Mouse (Mus musculus): Measurements from ENCODE around the gene Vav2. TPM values are rescaled to one million over a fixed set of nuclear protein-coding genes. Genes with fewer than 3 reads are reported as not detected.

Gene Vav2
- total RNA-seq, 1 experiment: 17.4 TPM

DNA sequence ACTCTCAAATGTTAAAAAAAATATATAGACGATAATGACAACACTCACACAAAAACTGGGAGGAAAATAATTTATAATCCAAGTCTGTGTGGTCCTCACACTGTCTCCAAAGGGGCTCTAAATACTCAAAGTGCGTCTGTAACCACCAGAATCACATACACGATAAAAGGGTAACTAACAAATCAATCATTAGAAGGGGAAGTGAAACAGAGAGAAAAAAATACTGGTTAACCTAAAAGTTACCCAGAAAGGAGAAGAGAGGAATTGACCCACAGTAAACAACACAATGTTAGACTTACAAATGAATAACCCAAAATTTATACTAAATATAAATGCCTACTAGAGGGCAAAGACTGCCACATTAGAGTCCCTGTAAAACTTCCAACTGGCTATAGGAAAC, 161.0 kb downstream of the Vav2 start:
- no peaks in the 10 kb centered on the region for H3K9me3 ChIP-seq (ENCODE audit: control insufficient read depth, insufficient read depth, low read depth, low read length)
- no peak overlapping the region for H3K27ac ChIP-seq (ENCODE audit: insufficient read depth, low read depth, low read length, poor library complexity, severe bottlenecking)
- in situ Hi-C loops (cut with MboI; ENCODE audit: low sequenced_read_pairs in 2 of 2, unreplicated experiment in 2 of 2): no loop called here
- H3K9ac ChIP-seq (ENCODE audit: insufficient read depth, low read depth, low read length, poor library complexity, severe bottlenecking): no peak overlapping the region
- DNase-seq (ENCODE audit: low read depth, low spot score): no peak
- peaks cover 3% of the 10 kb centered on the region; the same call in 1 of the 2 replicates for H3K36me3 ChIP-seq (ENCODE audit: control insufficient read depth, insufficient read depth, low read length, poor library complexity, severe bottlenecking)
- no peak for TF ChIP-seq HCFC1 (IDR thresholded peaks at IDR 0.05; ENCODE audit: borderline replicate concordance, insufficient read depth, low read length)
- TF ChIP-seq MAFK (IDR thresholded peaks at IDR 0.05; ENCODE audit: insufficient read depth, low read depth, low read length): no peak
- no peak for TF ChIP-seq ZC3H11A (IDR thresholded peaks at IDR 0.05; ENCODE audit: borderline replicate concordance, low read depth, low read length)
- TF ChIP-seq ZNF384 (IDR thresholded peaks at IDR 0.05; ENCODE audit: low read depth, low read length): no peak
- no peak for TF ChIP-seq CHD2 (IDR thresholded peaks at IDR 0.05; ENCODE audit: low read depth, low read length)
- H3K4me3 ChIP-seq (ENCODE audit: insufficient read depth in 1 of 2, low read depth in 1 of 2, low read length in 2 of 2, poor library complexity in 1 of 2, severe bottlenecking in 1 of 2): no peak overlapping the region
- no peaks in the 10 kb centered on the region for H3K4me1 ChIP-seq (ENCODE audit: control insufficient read depth in 2 of 2, insufficient read depth in 2 of 2, low read length in 2 of 2, poor library complexity in 1 of 2)

DNA sequence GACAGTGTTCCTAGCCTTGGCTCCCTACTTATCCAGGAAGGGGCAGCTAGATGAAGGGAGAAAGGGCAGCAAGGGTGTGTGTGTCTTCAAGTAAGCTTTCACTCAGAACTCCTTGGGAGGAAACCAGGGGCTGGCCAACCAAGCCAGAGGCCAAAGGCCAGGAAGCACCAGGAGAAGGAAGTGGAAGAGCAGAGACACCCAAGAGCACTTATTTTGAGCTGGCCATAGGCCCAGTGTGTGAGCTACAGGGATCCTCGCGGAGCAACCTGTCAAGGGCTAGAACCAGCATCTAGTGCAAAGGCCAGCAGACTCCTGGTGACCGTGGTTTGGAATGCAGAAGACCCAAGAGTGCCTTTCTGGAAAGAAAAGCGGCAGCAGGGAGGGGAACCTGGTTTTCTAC, 163.8 kb downstream of the Vav2 start:
- in situ Hi-C loops (cut with MboI; ENCODE audit: low sequenced_read_pairs in 2 of 2, unreplicated experiment in 2 of 2): no loop called here
- TF ChIP-seq ZNF384 (IDR thresholded peaks at IDR 0.05; ENCODE audit: low read depth, low read length) (no peak), HCFC1 (IDR thresholded peaks at IDR 0.05; ENCODE audit: borderline replicate concordance, insufficient read depth, low read length) (no peak), CHD2 (IDR thresholded peaks at IDR 0.05; ENCODE audit: low read depth, low read length) (no peak), MAFK (IDR thresholded peaks at IDR 0.05; ENCODE audit: insufficient read depth, low read depth, low read length) (no peak), ZC3H11A (IDR thresholded peaks at IDR 0.05; ENCODE audit: borderline replicate concordance, low read depth, low read length) (no peak)
- H3K36me3 ChIP-seq (ENCODE audit: control insufficient read depth, insufficient read depth, low read length, poor library complexity, severe bottlenecking): peaks cover 3% of the 10 kb centered on the region; the same call in 1 of the 2 replicates

DNA sequence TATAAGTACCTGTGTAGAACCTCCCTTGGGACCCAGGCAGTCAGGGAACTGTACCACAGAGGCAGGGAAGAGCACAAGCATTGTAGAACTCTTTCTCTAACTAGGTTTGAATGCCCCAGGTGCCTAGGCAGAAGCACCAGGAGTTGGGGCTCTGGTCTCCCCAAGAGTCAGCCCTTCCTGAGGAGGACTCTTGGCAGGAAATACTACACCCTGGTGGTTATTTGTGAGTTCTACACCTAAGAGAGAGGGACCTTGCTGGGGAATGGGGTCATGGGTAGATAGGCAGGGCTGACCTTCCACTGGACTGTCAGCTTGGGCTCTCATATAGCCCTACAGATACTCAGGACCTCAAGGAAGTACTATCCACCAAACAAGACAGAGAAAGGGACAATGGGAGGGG, 175.4 kb downstream of the Vav2 start:
- TF ChIP-seq MAFK (IDR thresholded peaks at IDR 0.05; ENCODE audit: insufficient read depth, low read depth, low read length) (no peak), CHD2 (IDR thresholded peaks at IDR 0.05; ENCODE audit: low read depth, low read length) (no peak), ZNF384 (IDR thresholded peaks at IDR 0.05; ENCODE audit: low read depth, low read length) (no peak), ZC3H11A (IDR thresholded peaks at IDR 0.05; ENCODE audit: borderline replicate concordance, low read depth, low read length) (no peak), HCFC1 (IDR thresholded peaks at IDR 0.05; ENCODE audit: borderline replicate concordance, insufficient read depth, low read length) (no peak)
- no peaks in the 10 kb centered on the region for H3K36me3 ChIP-seq (ENCODE audit: control insufficient read depth, insufficient read depth, low read length, poor library complexity, severe bottlenecking)
- in situ Hi-C loops (cut with MboI; ENCODE audit: low sequenced_read_pairs in 2 of 2, unreplicated experiment in 2 of 2): no loop called here
- no peaks in the 10 kb centered on the region for H3K4me1 ChIP-seq (ENCODE audit: control insufficient read depth in 2 of 2, insufficient read depth in 2 of 2, low read length in 2 of 2, poor library complexity in 1 of 2)
- H3K9me3 ChIP-seq (ENCODE audit: control insufficient read depth, insufficient read depth, low read depth, low read length): no peaks in the 10 kb centered on the region
- no peak overlapping the region for H3K4me3 ChIP-seq (ENCODE audit: insufficient read depth in 1 of 2, low read depth in 1 of 2, low read length in 2 of 2, poor library complexity in 1 of 2, severe bottlenecking in 1 of 2)
- H3K27ac ChIP-seq (ENCODE audit: insufficient read depth, low read depth, low read length, poor library complexity, severe bottlenecking): no peak overlapping the region
- H3K9ac ChIP-seq (ENCODE audit: insufficient read depth, low read depth, low read length, poor library complexity, severe bottlenecking): no peak overlapping the region
- DNase-seq (ENCODE audit: low read depth, low spot score): no peak

More for the DNA sequence above, 163.8 kb downstream of the Vav2 start:
- Histone ChIP-seq H3K27ac (ENCODE audit: insufficient read depth, low read depth, low read length, poor library complexity, severe bottlenecking) (no peak overlapping the region), H3K4me1 (ENCODE audit: control insufficient read depth in 2 of 2, insufficient read depth in 2 of 2, low read length in 2 of 2, poor library complexity in 1 of 2) (no peaks in the 10 kb centered on the region), H3K9me3 (ENCODE audit: control insufficient read depth, insufficient read depth, low read depth, low read length) (no peaks in the 10 kb centered on the region), H3K4me3 (ENCODE audit: insufficient read depth in 1 of 2, low read depth in 1 of 2, low read length in 2 of 2, poor library complexity in 1 of 2, severe bottlenecking in 1 of 2) (no peak overlapping the region), H3K9ac (ENCODE audit: insufficient read depth, low read depth, low read length, poor library complexity, severe bottlenecking) (no peak overlapping the region)
- no peak for DNase-seq (ENCODE audit: low read depth, low spot score)

DNA sequence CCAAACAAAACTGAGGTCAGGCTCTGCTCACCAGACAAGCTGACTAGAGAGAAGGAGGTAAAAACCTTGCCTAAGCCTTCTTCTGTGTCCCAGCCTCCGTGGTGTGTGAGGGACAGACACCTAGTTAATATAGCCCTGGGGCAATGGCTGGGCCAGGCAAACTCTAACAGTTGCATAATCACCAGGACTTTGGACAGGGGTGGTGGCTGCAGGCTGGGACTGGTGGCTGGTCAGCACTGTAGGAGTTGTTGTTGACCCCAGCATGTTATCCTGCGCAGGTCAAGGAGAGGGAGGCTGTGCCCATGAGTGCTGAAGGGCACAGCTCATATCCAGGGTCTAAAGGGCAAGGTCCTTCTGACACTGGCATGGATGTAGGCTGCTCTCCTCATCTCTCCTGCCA, 178.6 kb downstream of the Vav2 start, which contains the start of gene Sardh:
Gene Sardh (minus strand): TSS at position 127 of the 400 bp plus-strand sequence.
- H3K4me1 ChIP-seq (ENCODE audit: control insufficient read depth in 2 of 2, insufficient read depth in 2 of 2, low read length in 2 of 2, poor library complexity in 1 of 2): no peaks in the 10 kb centered on the region
- no peaks in the 10 kb centered on the region for H3K9me3 ChIP-seq (ENCODE audit: control insufficient read depth, insufficient read depth, low read depth, low read length)
- TF ChIP-seq HCFC1 (IDR thresholded peaks at IDR 0.05; ENCODE audit: borderline replicate concordance, insufficient read depth, low read length) (no peak), CHD2 (IDR thresholded peaks at IDR 0.05; ENCODE audit: low read depth, low read length) (no peak), MAFK (IDR thresholded peaks at IDR 0.05; ENCODE audit: insufficient read depth, low read depth, low read length) (no peak), ZC3H11A (IDR thresholded peaks at IDR 0.05; ENCODE audit: borderline replicate concordance, low read depth, low read length) (no peak), ZNF384 (IDR thresholded peaks at IDR 0.05; ENCODE audit: low read depth, low read length) (no peak)
- H3K36me3 ChIP-seq (ENCODE audit: control insufficient read depth, insufficient read depth, low read length, poor library complexity, severe bottlenecking): no peaks in the 10 kb centered on the region
- DNase-seq (ENCODE audit: low read depth, low spot score): no peak
- no peak within 1 kb of the TSS for H3K4me3 ChIP-seq (ENCODE audit: insufficient read depth in 1 of 2, low read depth in 1 of 2, low read length in 2 of 2, poor library complexity in 1 of 2, severe bottlenecking in 1 of 2)
- in situ Hi-C loops (cut with MboI; ENCODE audit: low sequenced_read_pairs in 2 of 2, unreplicated experiment in 2 of 2): no loop called here
- no peak within 1 kb of the TSS for H3K27ac ChIP-seq (ENCODE audit: insufficient read depth, low read depth, low read length, poor library complexity, severe bottlenecking)
- no peak within 1 kb of the TSS for H3K9ac ChIP-seq (ENCODE audit: insufficient read depth, low read depth, low read length, poor library complexity, severe bottlenecking)

GRCm38 (mm10) chr2:27247487-27247863, 179.4 kb downstream of the Vav2 start:
- Histone ChIP-seq H3K4me3 (ENCODE audit: insufficient read depth in 1 of 2, low read depth in 1 of 2, low read length in 2 of 2, poor library complexity in 1 of 2, severe bottlenecking in 1 of 2) (no peak overlapping the region), H3K9me3 (ENCODE audit: control insufficient read depth, insufficient read depth, low read depth, low read length) (no peaks in the 10 kb centered on the region), H3K27ac (ENCODE audit: insufficient read depth, low read depth, low read length, poor library complexity, severe bottlenecking) (no peak overlapping the region), H3K9ac (ENCODE audit: insufficient read depth, low read depth, low read length, poor library complexity, severe bottlenecking) (no peak overlapping the region), H3K36me3 (ENCODE audit: control insufficient read depth, insufficient read depth, low read length, poor library complexity, severe bottlenecking) (no peaks in the 10 kb centered on the region), H3K4me1 (ENCODE audit: control insufficient read depth in 2 of 2, insufficient read depth in 2 of 2, low read length in 2 of 2, poor library complexity in 1 of 2) (no peaks in the 10 kb centered on the region)
- TF ChIP-seq ZNF384 (IDR thresholded peaks at IDR 0.05; ENCODE audit: low read depth, low read length) (no peak), CHD2 (IDR thresholded peaks at IDR 0.05; ENCODE audit: low read depth, low read length) (no peak)
- no peak for DNase-seq (ENCODE audit: low read depth, low spot score)
- in situ Hi-C loops (cut with MboI; ENCODE audit: low sequenced_read_pairs in 2 of 2, unreplicated experiment in 2 of 2): no loop called here

Data from ES-E14 (cell line).